ENCODE assay signal across 8 mouse cellular contexts in genomic region chr13:74462699-74463385, GRCm38 (mm10). TPM values are rescaled to one million over a fixed set of nuclear protein-coding genes. Genes with fewer than 3 reads are reported as not detected.
DNase-seq lines count a peak whose midpoint lies in the region; ATAC-seq and TF ChIP-seq lines count a peak whose summit lies in the region.

No protein-coding gene starts in this region.

- H3K36me3 ChIP-seq in G1E (replicated peaks): no peaks in the 10 kb centered on the region
- H3K36me3 ChIP-seq in forebrain, embryonic 16.5 days (ENCODE audit: control insufficient read depth, insufficient read depth): no peaks in the 10 kb centered on the region
- no peaks in the 10 kb centered on the region for H3K36me3 ChIP-seq in lung, embryonic 14.5 days (ENCODE audit: insufficient read depth)
- H3K36me3 ChIP-seq in thymus, adult 2 months (ENCODE audit: control insufficient read depth, insufficient read depth, low read length): no peaks in the 10 kb centered on the region

- peak; percentile 48 for DNase-seq in G1E (ENCODE audit: low spot score)
- DNase-seq in cerebellum, adult 18-20 months: peak; percentile 75 to 80
- peak; percentile 76 to 79 for DNase-seq in heart, postnatal 36 days
- DNase-seq in layer of hippocampus, adult 2 months (ENCODE audit: low spot score in 2 of 2): peak; percentile 74 to 81
- DNase-seq in lung, embryonic 14.5 days: peak; percentile 95
- DNase-seq in thymus, adult 2 months: peak; percentile 70

- H3K4me1 ChIP-seq in G1E (ENCODE audit: insufficient read depth, low read depth, low read length): peaks cover 6% of the 10 kb centered on the region
- H3K4me1 ChIP-seq in forebrain, embryonic 16.5 days (replicated peaks; ENCODE audit: control insufficient read depth, insufficient read depth, low read length): peaks cover 3% of the 10 kb centered on the region; the same call in 1 of the 2 replicates
- H3K4me1 ChIP-seq in lung, embryonic 14.5 days (ENCODE audit: insufficient read depth): no peaks in the 10 kb centered on the region
- no peaks in the 10 kb centered on the region for H3K4me1 ChIP-seq in olfactory bulb, adult 2 months (ENCODE audit: control insufficient read depth, insufficient read depth, low read length)
- no peaks in the 10 kb centered on the region for H3K4me1 ChIP-seq in thymus, adult 2 months (replicated peaks; ENCODE audit: control insufficient read depth, insufficient read depth, low read length)

- H3K27ac ChIP-seq in forebrain, embryonic 16.5 days (ENCODE audit: low read length): peak overlapping the region; percentile 87
- H3K27ac ChIP-seq in layer of hippocampus, adult 2 months: peak overlapping the region; percentile 84
- H3K27ac ChIP-seq in lung, embryonic 14.5 days (ENCODE audit: low read depth): peak overlapping the region; percentile 94
- H3K27ac ChIP-seq in olfactory bulb, adult 2 months (ENCODE audit: insufficient read depth, low read depth, low read length): peak overlapping the region; percentile 79
- H3K27ac ChIP-seq in thymus, adult 2 months (ENCODE audit: control insufficient read depth, insufficient read depth, low read length): peak overlapping the region; percentile 87

- H3K4me3 ChIP-seq in G1E (ENCODE audit: low read depth, low read length): peak overlapping the region; percentile 76
- H3K4me3 ChIP-seq in forebrain, embryonic 16.5 days (replicated peaks; ENCODE audit: low read length): peak overlapping the region; percentile 47
- peak overlapping the region; percentile 63 for H3K4me3 ChIP-seq in layer of hippocampus, adult 2 months
- H3K4me3 ChIP-seq in lung, embryonic 14.5 days (ENCODE audit: low read depth, low read length): peak overlapping the region; percentile 50
- peak overlapping the region; percentile 85 for H3K4me3 ChIP-seq in olfactory bulb, adult 2 months (ENCODE audit: insufficient read depth, low read depth, low read length)
- peak overlapping the region; percentile 83 for H3K4me3 ChIP-seq in thymus, adult 2 months (ENCODE audit: control insufficient read depth, insufficient read depth, low read length)

- H3K9ac ChIP-seq in forebrain, embryonic 16.5 days (replicated peaks; ENCODE audit: low read depth, low read length): peak overlapping the region; percentile 59
- H3K9ac ChIP-seq in lung, embryonic 14.5 days: peak overlapping the region; percentile 58

- H3K27me3 ChIP-seq in G1E (ENCODE audit: insufficient read depth, low read length): no peaks in the 10 kb centered on the region
- no peaks in the 10 kb centered on the region for H3K27me3 ChIP-seq in forebrain, embryonic 16.5 days (replicated peaks; ENCODE audit: control insufficient read depth, insufficient read depth, low read length)
- H3K27me3 ChIP-seq in lung, embryonic 14.5 days (ENCODE audit: insufficient read depth, low read length): no peaks in the 10 kb centered on the region
- no peaks in the 10 kb centered on the region for H3K27me3 ChIP-seq in thymus, adult 2 months (ENCODE audit: control insufficient read depth, insufficient read depth, low read length)

- peak overlapping the region; percentile 90 for H3K4me2 ChIP-seq in forebrain, embryonic 16.5 days (ENCODE audit: low read length)
- H3K4me2 ChIP-seq in lung, embryonic 14.5 days: peak overlapping the region; percentile 76

- ATAC-seq in G1E (ENCODE audit: extremely low read depth, insufficient number of reproducible peaks, low FRiP score, poor library complexity, severe bottlenecking): peak; percentile 99
- peak; percentile 99 for ATAC-seq in forebrain, embryonic 16.5 days
- peak; percentile 99 for ATAC-seq in lung, embryonic 14.5 days (ENCODE audit: insufficient read depth)

- peak; percentile 70; the same call in 1 of the 2 replicates for TF ChIP-seq POLR2A in olfactory bulb, adult 2 months (IDR thresholded peaks at IDR 0.05; ENCODE audit: insufficient read depth, low read depth, low read length)
- peak; percentile 73; the same call in 1 of the 2 replicates for TF ChIP-seq POLR2A in thymus, adult 2 months (IDR thresholded peaks at IDR 0.05; ENCODE audit: control insufficient read depth, extremely low read depth, insufficient read depth, low read length, poor library complexity)

- under 1% methylated on average over 23 of the region's 23 CpGs for WGBS in forebrain, embryonic 16.5 days
- WGBS in lung, embryonic 14.5 days: under 1% methylated on average over 23 of the region's 23 CpGs
- WGBS in olfactory bulb, adult 2 months: under 1% methylated on average over 23 of the region's 23 CpGs
- 2% methylated on average over 23 of the region's 23 CpGs for WGBS in thymus, adult 2 months

- intact Hi-C loops in heart, postnatal 36 days (cut with DNase I): loop anchor here (1.0 to 5.0 kb wide), 3 partner anchors 31 to 111 kb away; partner anchors contain the start of genes Ccdc127 and Sdha

- no peak for TF ChIP-seq CTCF in G1E (IDR thresholded peaks at IDR 0.05; ENCODE audit: low read depth, low read length)
- TF ChIP-seq CTCF in layer of hippocampus, adult 2 months (conservative IDR thresholded peaks at IDR 0.05): no peak
- no peak for TF ChIP-seq CTCF in lung, embryonic 14.5 days (IDR thresholded peaks at IDR 0.05; ENCODE audit: low read depth)
- TF ChIP-seq CTCF in olfactory bulb, adult 2 months (IDR thresholded peaks at IDR 0.05; ENCODE audit: insufficient read depth, low read depth, low read length): no peak
- no peak for TF ChIP-seq CTCF in thymus, adult 2 months (IDR thresholded peaks at IDR 0.05; ENCODE audit: borderline replicate concordance, control insufficient read depth, extremely low read depth, insufficient read depth, low read length, poor library complexity)

- no peaks in the 10 kb centered on the region for H3K9me3 ChIP-seq in G1E (replicated peaks)
- H3K9me3 ChIP-seq in forebrain, embryonic 16.5 days (ENCODE audit: control insufficient read depth, low read length): no peaks in the 10 kb centered on the region
- no peaks in the 10 kb centered on the region for H3K9me3 ChIP-seq in lung, embryonic 14.5 days (ENCODE audit: low read depth, low read length)

RNA-seq across cellular contexts. Expression of gene Zfp825, which starts 30.9 kb away (rescaled TPM):
- total RNA-seq in G1E (2014; fragmentation: Nextera tagmentation) (16.8 and 22.9 TPM in 2 replicates), G1E (2017) (15.2 and 17.4 TPM in 2 replicates)
- 0.42 and 0.48 TPM in 2 replicates for polyA plus RNA-seq in G1E (2012)
- polyA plus RNA-seq in forebrain, embryonic 16.5 days (2015; fragmentation: Nextera tagmentation; extraction: Ambion mirVana): 18.2 and 18.3 TPM in 2 replicates
- total RNA-seq in heart, postnatal 36 days (2021): 1 to 10 TPM; 6.2 to 6.6 TPM
- total RNA-seq in layer of hippocampus, adult 2 months (2021): 1 to 10 TPM; 6.7 to 7.2 TPM
- polyA plus RNA-seq in lung, embryonic 14.5 days (2014; fragmentation: Nextera tagmentation; extraction: Ambion mirVana): 20.5 and 22.6 TPM in 2 replicates
- polyA plus RNA-seq in olfactory bulb, adult 2 months (2012; ENCODE audit: insufficient read depth, insufficient read length, low replicate concordance, missing spikeins): not detected in 2 replicates
- 0.98 and 1.1 TPM in 2 replicates for polyA plus RNA-seq in thymus, adult 2 months (2012; rRNA removed)

Comparison
In these comparisons a context has a peak if more than half of its experiments do, and no peak if none do; other contexts are left out.
1. Peak in every context shown above with its lines: DNase-seq, ATAC-seq, H3K4me3 ChIP-seq and H3K27ac ChIP-seq.